Mouse (Mus musculus) gastrocnemius, postnatal 14 days (tissue): Measurements from ENCODE around the gene Plp2. TPM values are rescaled to one million over a fixed set of nuclear protein-coding genes. Genes with fewer than 3 reads are reported as not detected.

Experiments
- total RNA-seq, 2 experiments: library from RNA; stranded (reverse); gene quantifications; 2 replicates each; pipeline ENCODE4 v1.2.3; 2021

Gene Plp2
- total RNA-seq, 2 experiments from 2014 or later: 40.3 to 50.8 TPM

Other genes starting within 250 kb of the Plp2 start
- gene Foxp3, start 97.7 kb downstream of the Plp2 start, total RNA-seq: under 1 TPM in 1 of 2 experiments, not detected in 1; 0.16 TPM
- 1 to 10 TPM; 1.0 to 2.5 TPM for gene Ppp1r3f, start 97.1 kb downstream of the Plp2 start, total RNA-seq
- gene Ccdc22, start 65.9 kb downstream of the Plp2 start, total RNA-seq: 10 to 100 TPM; 10.2 to 10.9 TPM
- gene Cacna1f, start 64.3 kb downstream of the Plp2 start, total RNA-seq: not detected
- 1 to 10 TPM in 1 of 2 experiments, under 1 TPM in 1; 0.86 to 1.4 TPM for gene Syp, start 32.9 kb downstream of the Plp2 start, total RNA-seq
- gene Prickle3, start 14.1 kb downstream of the Plp2 start, total RNA-seq: 10 to 100 TPM; 10.3 to 18.7 TPM
- gene Magix, start 9.9 kb upstream of the Plp2 start, total RNA-seq: 1 to 10 TPM; 4.4 to 6.4 TPM
- 10 to 100 TPM; 15.9 to 16.4 TPM for gene Gpkow, start 25.7 kb upstream of the Plp2 start, total RNA-seq
- gene Wdr45, start 42.9 kb upstream of the Plp2 start, total RNA-seq: 10 to 100 TPM; 20.4 to 22.8 TPM
- gene Gm45208, start 50.9 kb upstream of the Plp2 start, total RNA-seq: not detected
- 1 to 10 TPM; 6.1 to 9.0 TPM for gene Praf2, start 57.0 kb upstream of the Plp2 start, total RNA-seq
- 1 to 10 TPM in 1 of 2 experiments, under 1 TPM in 1; 0.86 to 1.8 TPM for gene Ccdc120, start 79.5 kb upstream of the Plp2 start, total RNA-seq
- gene Tfe3, start 91.2 kb upstream of the Plp2 start, total RNA-seq: 1 to 10 TPM; 8.8 to 9.7 TPM
- gene Gripap1, start 118.4 kb upstream of the Plp2 start, total RNA-seq: 10 to 100 TPM; 16.8 to 17.4 TPM
- gene Kcnd1, start 150.9 kb upstream of the Plp2 start, total RNA-seq: under 1 TPM; 0.66 to 0.68 TPM
- gene Otud5, start 170.0 kb upstream of the Plp2 start, total RNA-seq: 10 to 100 TPM; 16.8 to 19.1 TPM
- gene Pim2, start 206.9 kb upstream of the Plp2 start, total RNA-seq: 1 to 10 TPM; 1.1 to 1.2 TPM
- 10 to 100 TPM in 1 of 2 experiments, 1 to 10 TPM in 1; 8.7 to 10.2 TPM for gene Slc35a2, start 212.6 kb upstream of the Plp2 start, total RNA-seq
- gene Pqbp1, start 227.9 kb upstream of the Plp2 start, total RNA-seq: 10 to 100 TPM; 27.3 to 32.0 TPM
- 10 to 100 TPM; 43.9 to 44.8 TPM for gene Timm17b, start 228.0 kb upstream of the Plp2 start, total RNA-seq
- not detected for gene Gm10491, start 236.4 kb upstream of the Plp2 start, total RNA-seq
- gene Gm10490, start 238.2 kb upstream of the Plp2 start, total RNA-seq: not detected
- under 1 TPM in 1 of 2 experiments, not detected in 1; 0.14 TPM for gene Pcsk1n, start 248.4 kb upstream of the Plp2 start, total RNA-seq